Mouse (Mus musculus) frontal cortex, postnatal 25 days (tissue): ENCODE results near the gene Kng1.

ENCODE experiments used
- DNase-seq, 2 experiments: peaks; one replicate each; pipeline ENCODE4 v3.0.0; 2022; ENCODE audit warnings: low spot score in 2 of 2

Gene Kng1

GRCm38 (mm10) chr16:23113903-23114302, 56.2 kb downstream of the Kng1 start:
- no peak for DNase-seq

GRCm38 (mm10) chr16:23114339-23115171, 56.9 kb downstream of the Kng1 start:
- no peak for DNase-seq

GRCm38 (mm10) chr16:23115486-23115885, 57.8 kb downstream of the Kng1 start:
- no peak for DNase-seq

- no peak for DNase-seq
Measured at GRCm38 (mm10) chr16:23117173-23117572, 59.5 kb downstream of the Kng1 start.

GRCm38 (mm10) chr16:23122446-23122845, 64.8 kb downstream of the Kng1 start:
- no peak for DNase-seq

GRCm38 (mm10) chr16:23123104-23123503, 65.4 kb downstream of the Kng1 start:
- DNase-seq: no peak

- DNase-seq: no peak
Measured at GRCm38 (mm10) chr16:23124398-23124797, 66.7 kb downstream of the Kng1 start.

GRCm38 (mm10) chr16:23127311-23127672, 69.6 kb downstream of the Kng1 start:
- DNase-seq: no peak

- peak; percentile 90 to 92 for DNase-seq
Measured at GRCm38 (mm10) chr16:23127673-23128375, 70.2 kb downstream of the Kng1 start, which contains the start of gene Rfc4. Gene Rfc4 (minus strand): TSS chr16:23127737.

- no peak for DNase-seq
Measured at GRCm38 (mm10) chr16:23130303-23130702, 72.6 kb downstream of the Kng1 start.
